Mouse (Mus musculus) MEL (cell line): ENCODE measurements around the gene Gm10778.
A peak's percentile ranks its signal among the peaks of the same experiment; 100 is the strongest.
"Not testable (repeated sequence)": the region's sequence is repeated elsewhere in the genome, so short reads cannot be mapped to it uniquely, and the experiment has no call there.

Experiments used
- BHLHE40 ChIP-seq: IDR thresholded peaks from 2 replicates; pipeline ENCODE4 v1.6.1; 2012; ENCODE audit warnings: low read depth, mild to moderate bottlenecking, inconsistent platforms, low read length, improper control_type of control experiment, borderline replicate concordance
- CHD1 ChIP-seq: IDR thresholded peaks from 2 replicates; pipeline ENCODE4 v1.6.1; 2012; ENCODE audit warnings: low read depth, mild to moderate bottlenecking, inconsistent platforms, low read length, improper control_type of control experiment
- HCFC1 ChIP-seq: IDR thresholded peaks from 2 replicates; pipeline ENCODE4 v1.6.1; 2012; ENCODE audit warnings: low read depth, mild to moderate bottlenecking, inconsistent platforms, low read length, improper control_type of control experiment, moderate library complexity
- POLR2A ChIP-seq, 2 experiments: IDR thresholded peaks; 2 replicates each; pipeline ENCODE4 v1.6.1; 2011 to 2012; ENCODE audit warnings: low read length in 2 of 2, mild to moderate bottlenecking in 2 of 2, control low read depth in 1 of 2, improper control_type of control experiment in 1 of 2, low read depth in 1 of 2, moderate library complexity in 1 of 2; ENCODE audit not compliant: control insufficient read depth in 1 of 2, insufficient read depth in 1 of 2, poor library complexity in 1 of 2

- not testable (repeated sequence) for TF ChIP-seq BHLHE40, CHD1
- TF ChIP-seq HCFC1 (peak; percentile 80), POLR2A (IDR thresholded peaks at IDR 0.05; ENCODE audit: control insufficient read depth in 1 of 2, insufficient read depth in 1 of 2, low read depth in 1 of 2, low read length in 2 of 2, poor library complexity in 1 of 2) (peak; percentile 47 to 67; a peak in 2 of 4 replicates)
These were observed at the start of gene Gm10778 for GRCm38 (mm10) chr10:81648803-81649775.
